Mouse (Mus musculus): ENCODE measurements around the gene Kazn.

Kazn gene

DNA sequence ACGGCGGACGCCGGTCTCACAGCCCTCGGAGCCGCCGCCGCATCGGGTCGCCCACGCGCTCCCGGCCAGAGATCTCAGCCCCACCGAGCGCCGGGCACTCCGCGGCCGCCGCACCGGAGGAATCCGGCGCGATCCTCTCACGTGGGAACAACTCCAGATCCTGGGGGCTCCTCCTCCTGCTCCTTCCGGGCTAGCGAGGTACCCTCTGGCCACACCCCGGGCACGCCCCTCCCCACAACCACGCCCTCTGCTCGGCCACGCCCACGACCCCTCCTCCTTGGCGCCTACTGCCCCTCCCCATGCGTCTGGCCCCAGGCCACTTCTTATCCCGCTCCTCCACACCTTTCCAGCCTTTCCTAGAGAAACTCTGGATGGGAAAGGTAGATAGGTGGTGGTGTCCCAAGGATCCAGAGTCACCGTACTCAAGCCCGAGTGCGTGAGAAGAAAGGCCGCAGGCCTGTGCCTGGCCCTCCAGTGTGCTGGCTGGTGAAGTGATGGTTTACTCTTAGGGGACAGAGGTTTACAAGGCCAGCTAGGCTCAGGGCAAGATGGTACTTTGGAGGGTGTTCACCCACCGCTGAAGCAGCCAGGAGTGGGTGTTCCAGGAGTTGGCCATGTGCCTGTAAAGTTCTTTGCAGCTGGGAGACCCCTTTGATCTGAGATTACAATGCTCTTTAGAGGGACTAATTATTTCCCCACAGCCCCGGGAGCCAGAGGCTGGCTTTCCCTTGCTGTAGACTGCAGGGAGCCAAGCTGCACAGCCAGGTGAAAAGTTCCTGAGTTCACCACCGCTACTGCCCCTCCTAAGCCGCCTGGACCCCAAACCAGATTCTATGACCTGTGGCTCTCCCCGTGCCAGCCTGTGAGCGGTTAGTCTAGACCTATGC lies at the start of gene Kazn:
Kazn (minus strand) TSS at position 162 of the 887 bp plus-strand sequence.
- DNase-seq, result peak; percentile 89 to 92

DNA sequence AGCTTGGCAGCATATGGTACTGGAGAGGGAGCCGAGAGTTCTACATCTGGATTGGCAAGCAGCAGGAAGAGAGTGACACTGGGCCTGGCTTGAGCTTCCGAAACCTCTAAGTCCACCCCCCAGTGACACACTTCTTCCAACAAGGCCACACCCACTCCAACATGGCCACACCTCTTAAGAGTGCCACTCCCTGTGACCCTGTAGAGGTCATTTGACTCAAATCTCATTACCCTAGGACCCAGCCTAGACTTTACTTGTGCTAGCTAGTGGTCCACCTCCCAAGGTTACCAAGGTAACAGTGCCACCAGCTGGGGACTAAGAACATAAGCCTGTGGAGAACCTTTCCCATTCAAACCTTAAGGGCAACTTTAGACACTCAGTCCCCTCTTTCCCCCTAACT lies 46.3 kb upstream of the Kazn start:
- no peak for DNase-seq

DNA sequence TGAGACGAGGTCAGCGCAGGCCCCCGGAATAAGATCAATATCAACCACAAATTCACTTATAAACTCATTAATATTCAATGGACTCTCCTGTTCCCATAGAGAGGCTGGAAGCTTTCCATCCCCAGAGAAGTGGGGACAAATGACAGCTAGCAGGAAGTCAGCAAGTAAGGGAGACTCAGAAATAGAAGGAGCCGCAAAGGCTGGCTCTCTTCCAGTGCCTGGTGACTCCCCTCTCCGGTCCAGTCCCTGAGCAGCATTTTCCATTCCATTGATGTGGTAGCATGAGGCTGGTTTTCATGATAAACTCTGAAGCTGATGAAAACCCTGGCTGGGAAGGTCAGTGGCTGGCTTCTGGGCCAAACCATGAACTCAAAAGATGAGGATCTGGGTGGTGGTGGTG lies 44.7 kb upstream of the Kazn start:
- DNase-seq, result peak; percentile 51 to 59

DNA sequence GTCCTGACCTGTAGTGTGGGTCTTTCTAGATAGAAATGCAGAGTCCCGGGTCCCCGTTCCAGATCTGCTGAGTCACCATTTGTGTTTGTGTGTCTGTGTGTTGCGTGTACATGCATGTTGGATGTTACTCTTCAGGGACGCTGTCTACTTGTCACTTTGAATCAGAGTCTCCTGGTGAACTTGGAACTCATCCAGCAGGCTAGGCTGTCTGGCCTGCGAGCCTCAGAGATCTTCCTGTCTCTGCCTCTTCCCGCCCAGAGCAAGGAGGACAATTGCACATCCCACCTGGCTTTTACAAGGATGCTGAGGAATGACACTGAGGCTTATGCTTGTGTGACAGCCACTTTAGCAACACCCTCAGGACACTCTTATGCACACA lies 39.0 kb upstream of the Kazn start:
- peak; percentile 72 to 76 for DNase-seq

DNA sequence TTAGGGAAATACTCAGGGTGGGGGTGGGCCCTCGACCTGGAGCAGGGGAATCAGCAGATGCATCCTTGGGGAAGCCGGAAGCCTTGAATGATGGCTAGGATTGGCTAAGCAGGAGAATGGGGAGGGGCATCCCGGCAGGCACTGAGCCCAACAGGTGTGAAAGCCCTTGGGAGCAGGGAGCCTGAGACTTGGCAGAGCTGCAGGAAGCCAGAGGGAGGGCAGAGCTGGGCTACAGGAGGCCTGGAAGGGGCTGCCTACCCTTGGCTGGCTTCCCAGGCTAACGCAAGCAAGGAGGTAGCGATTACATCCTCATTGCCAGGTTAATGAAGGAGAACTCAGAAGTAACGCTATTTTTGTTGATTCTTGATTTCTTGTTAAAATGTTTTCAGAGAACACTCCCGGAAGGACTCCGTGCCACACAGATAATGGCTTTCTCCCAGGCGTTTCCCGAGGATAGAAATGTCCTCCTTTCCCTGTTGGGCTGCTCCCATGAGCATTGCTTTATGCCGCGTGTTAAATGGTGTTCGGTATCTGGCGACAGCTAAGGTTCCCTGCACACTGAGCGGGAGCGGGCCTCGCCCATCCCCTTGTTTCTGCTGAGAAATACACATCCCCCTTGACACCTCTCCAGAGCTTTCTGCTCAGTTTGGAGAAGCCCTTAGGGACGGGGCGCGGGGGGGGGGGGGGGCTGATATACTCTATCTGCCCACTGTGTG lies 38.4 kb upstream of the Kazn start:
- DNase-seq, result peak; percentile 83 to 88

DNA sequence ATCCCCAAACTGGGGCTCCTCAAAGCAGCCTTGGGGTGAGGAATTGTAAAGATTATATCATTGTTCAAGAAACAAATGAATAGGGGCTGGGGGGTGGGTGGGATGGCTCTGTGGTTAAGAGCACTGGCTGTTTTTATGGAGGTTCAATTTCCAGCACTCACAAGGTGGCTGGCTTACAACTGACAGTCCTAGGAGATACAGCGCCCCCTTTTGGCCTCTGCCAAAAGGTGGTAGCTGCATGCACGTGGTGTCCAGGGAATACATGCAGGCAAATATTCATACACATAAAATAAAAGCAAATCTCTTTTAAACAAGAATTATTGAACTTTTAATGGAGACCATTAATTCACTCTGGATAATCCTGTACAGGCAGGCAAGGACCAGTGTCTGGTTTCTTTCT lies 36.0 kb upstream of the Kazn start:
- no peak for DNase-seq

DNA sequence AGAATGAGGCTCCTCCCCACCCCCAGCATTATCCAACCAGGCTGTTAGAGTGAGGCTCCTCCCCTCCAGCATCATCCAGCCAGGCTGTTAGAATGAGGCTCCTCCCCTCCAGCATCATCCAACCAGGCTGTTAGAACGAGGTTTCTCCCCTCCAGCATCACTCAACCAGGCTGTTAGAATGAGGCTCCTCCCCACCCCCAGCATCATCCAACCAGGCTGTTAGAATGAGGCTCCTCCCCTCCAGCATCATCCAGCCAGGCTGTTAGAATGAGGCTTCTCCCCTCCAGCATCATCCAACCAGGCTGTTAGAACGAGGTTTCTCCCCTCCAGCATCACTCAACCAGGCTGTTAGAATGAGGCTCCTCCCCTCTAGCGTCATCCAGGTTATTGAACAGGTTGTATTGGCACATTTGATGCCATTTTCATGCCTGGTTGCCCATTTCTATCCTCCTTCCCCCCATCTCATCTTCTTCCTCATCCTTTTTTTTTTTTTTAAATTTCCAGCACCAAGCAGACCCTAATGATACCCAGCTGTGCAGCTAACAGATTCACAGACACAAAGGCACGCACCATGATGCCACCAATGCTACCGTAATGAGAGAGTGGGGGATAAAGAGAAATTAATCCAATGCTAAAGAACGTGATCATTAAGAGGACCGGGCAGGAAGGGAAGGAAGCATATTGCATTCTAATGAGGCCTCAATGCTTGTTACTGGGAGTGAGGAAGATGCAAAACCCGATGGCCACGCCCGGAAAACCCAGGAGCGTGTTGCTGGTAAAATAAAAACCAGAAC lies 35.4 kb upstream of the Kazn start:
- DNase-seq, result no peak

DNA sequence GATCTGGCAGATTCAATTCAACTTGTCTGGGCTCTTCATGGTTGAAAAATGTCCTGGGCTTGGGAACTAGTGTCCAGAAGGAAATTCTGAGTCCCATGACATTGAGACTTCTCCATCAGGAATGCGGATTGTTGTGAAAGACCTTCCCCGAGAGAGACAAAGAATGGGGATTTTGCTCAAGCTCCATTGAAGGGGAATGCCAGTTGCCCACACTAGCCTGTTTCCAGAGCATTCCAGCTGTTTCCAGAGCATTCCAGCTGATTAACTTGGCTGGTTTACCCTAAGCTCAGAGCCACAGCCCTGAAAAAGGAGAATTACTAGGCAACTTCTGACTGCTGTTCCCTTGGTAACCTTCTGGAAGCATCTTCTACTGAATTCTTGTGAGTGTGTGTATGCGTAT lies 32.3 kb upstream of the Kazn start:
- DNase-seq, result no peak

DNA sequence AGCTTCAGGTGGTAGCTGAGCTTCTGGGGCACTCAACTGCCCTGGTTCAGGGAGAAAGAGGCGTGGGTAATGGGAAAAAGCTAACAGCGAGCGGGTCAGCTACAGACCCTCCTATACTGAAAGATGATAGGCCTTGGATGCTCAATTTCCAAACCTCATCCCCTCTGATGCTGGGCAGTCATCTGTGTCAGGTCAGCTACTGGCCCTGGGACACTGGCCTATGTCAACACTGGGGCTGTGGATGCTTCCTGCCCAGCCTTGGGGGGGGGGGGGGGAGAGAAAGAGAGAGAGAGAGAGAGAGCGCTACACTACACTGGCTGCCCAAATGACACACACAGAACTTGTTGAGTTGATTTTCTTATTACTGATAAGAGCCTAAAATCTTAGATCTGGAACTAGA lies 28.6 kb upstream of the Kazn start:
- no peak for DNase-seq

DNA sequence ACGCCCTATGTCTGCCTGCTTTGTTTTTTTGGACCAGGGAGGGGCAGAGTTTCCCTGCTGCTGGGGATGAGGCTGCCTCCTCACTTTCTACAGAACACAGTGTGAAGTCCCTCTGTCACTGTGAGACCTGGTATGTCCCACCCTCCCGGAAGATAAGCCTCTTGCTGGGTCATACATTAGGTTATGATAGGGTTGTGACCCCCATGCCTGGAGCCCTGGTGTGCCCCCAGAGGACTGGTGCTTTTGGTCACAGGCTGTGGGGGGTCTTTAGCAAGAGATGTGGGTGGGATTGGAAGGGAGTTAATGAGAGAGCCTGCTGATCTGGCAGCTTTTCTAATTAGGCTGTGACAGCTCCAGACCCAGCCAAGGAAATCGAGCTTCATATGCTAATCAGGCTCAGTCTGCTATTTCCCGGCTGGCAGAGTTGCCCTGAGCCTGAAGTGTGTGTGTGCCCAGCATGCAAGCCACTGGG lies 28.2 kb upstream of the Kazn start:
- DNase-seq, result peak; percentile 77 to 80

DNA sequence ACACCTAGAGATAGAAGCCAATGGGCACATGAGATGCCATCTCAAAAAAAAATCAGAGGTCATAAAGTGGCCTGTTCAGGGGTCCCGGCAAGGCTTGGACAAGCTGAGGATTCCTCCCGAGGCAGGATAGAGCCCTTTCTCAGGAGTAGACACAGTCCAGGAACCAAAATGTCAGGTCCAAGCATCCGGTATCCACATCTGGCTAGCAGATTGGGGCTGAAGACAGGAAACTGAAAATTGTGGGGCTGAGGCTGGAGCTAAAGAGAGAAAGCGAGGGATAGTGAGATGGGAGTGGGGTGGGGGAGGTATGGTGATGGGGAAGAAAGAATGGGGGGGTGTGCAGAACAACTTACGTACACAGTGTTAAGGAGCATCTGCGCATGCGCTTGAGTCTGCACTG lies 25.1 kb upstream of the Kazn start:
- no peak for DNase-seq

DNA sequence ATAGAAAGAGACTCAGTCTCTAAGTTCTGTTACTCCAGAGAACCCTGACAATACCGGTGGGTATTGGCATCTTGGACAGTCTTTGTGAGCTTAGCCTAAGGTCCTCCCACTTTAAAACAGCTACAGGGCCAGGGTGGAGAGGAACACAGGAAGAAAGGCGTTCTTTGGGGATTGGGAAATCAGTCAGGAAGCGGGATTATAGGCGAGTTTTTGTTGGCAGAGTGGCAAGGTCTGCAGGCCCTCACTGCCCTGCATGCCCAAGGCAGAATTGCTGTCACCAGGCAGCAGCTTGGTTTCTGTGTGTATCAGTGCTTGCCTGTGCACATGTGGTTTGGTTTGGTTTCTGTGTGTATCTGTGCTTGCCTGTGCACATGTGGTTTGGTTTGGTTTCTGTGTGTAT lies 22.5 kb upstream of the Kazn start:
- DNase-seq, result no peak

DNA sequence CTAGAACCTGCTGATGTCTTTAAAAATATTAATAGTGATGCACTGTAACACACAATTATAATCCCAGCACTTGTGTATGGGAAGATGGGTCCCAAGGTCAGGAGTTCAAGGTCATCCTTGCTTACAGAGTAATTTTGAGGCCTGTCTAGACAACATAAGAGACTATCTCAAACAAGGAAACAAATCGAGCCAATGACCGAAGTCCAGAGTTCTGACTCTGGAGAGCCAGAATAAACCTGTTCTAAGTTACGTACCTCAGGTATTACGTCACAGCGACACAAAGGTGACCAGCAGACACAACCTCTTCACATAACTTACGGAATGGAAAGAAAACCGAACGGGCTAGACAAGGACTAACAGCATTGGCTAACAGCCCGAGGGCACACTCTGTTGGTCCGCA lies 19.5 kb upstream of the Kazn start:
- DNase-seq, result no peak

DNA sequence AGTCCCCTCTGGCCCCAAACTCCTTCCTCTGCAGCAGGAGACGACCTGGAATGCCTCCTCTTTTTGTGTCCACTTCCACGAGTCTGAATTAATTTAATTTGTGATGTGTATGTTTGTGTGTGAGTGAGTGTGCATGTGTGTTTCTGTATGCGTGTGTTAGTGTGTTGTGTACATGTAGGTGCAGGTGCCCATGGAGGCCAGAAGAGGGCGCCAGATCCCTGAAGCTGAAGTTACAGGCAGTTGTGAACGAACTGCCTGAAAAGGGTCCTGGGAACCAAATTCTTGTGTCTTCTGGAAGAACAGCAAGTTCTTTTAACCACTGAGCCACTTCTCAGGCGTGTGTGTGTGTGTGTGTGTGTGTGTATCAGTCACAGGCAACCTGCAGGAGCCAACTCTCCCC lies 14.9 kb upstream of the Kazn start:
- DNase-seq, result peak; percentile 49 to 53

DNA sequence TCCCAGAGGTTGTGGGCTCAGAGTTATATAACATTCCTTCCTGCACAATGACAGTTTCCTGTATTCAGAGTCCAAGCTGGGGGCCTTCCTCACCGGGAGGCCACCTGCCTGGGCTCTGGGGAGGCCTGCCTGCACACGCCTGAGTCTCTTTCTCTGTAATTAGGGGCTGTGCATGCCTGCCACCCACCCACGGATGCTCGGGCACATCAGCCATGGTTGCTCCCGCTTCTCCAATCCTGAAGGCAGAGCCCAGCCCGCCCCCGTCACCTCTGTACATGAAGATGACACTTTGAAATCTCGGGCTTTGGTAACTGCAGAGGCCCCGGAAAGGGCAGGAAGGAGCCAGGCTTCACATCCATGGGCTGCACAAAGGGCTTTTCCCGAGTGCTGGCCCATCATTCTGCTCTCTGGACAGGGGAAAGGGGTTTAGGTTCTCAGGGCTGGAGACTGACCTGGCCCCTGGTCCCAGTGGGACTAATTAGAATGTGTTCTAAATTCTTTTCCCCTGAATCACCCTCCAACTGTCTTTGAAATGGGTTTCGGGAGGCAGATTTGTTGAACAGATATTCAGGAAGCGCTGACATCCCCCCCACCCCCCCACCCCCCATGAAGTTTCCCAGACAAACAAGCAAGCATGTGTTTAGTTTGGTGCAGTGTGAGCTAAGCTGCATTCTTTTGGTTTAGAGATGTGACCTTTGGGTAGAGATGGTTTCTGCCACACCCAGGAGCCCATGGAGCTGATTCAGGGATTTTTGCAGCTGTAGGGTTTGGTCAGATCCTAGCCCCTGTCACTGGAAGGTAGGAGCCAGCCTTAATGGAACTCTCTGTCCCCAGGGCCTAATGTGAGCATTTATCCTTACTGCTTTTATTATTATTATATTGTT lies 12.5 kb upstream of the Kazn start:
- no peak for DNase-seq

DNA sequence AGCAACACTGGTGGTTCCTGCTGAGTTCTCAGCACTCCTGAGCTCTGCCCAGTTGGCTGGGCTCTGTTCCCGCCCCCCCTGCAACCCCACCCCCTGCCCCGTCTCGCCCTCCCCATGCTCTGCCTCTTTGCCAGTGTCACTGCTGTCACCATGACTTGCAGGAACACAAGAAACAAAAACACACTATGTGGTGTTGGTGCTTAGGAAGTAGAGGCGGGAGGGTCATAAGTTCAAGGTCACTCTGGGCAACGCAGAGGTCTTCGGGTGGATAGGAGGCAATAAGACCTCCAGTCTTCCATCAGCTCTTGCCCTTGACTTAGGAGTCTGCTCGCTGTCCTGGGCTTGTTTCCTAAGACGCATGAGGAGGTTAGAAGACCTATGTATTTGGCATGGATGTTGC lies 10.9 kb upstream of the Kazn start:
- DNase-seq, result no peak

DNA sequence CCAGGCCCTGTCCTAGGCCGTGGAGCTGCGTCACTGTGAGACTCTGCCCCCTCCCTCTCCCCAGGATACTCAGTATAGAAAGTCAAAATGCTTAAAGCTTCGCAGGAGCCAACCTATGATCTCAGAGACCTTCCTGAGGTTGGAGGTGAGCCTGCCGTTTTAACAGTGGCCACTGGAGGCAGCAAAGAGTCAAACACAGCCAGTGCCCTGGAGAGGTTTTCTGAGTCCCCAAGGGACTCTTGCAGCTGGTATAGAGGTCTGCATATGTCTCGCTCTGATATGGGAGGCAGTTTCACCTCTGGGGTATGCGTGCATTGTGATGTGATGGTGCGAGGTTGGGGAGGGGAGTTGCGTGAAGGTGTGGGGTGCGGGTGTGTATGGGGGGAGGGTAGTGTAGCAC lies 10.2 kb upstream of the Kazn start:
- peak; percentile 69 to 77 for DNase-seq

DNA sequence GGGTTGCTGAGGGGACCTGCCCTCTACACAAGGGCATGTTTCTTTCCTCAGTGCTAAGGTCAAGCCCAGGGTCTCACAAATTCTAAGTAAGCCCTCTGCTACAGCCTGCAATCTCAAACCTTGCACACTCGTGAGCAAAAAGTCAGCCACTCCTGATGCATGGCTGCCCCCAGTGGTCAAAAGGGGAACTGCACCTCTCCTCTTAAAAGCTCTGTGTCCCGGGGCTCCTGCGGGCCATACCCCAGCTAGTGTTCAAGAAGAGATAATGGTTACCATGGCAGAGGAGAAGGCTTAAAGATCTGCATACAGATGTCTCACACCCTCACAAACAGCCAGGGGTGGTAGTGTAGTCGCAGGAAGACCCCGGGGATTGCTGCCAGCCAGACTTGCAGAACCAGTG lies 9.2 kb upstream of the Kazn start:
- peak; percentile 91 to 96 for DNase-seq

DNA sequence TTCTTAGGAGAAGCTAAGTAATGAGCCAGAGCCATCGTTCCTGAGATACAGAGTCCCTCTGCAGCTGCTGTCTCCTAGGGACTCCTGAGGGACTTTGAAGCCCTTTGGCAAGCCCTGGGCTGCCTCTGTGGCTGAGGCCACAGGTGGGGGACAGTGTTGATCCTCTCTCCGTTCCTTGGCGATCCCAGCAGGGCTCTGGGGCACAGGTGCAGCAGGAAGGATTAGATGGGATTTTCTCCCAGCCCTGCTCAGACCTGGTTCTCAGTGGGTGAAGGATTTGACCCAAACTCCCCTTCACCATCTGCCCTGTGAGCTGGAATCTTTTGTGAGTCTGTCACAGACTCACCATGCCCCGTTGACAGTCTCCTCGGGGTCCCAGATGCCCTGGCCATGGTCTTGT lies 7.5 kb upstream of the Kazn start:
- DNase-seq, result peak in 1 of 2 experiments; percentile 59

DNA sequence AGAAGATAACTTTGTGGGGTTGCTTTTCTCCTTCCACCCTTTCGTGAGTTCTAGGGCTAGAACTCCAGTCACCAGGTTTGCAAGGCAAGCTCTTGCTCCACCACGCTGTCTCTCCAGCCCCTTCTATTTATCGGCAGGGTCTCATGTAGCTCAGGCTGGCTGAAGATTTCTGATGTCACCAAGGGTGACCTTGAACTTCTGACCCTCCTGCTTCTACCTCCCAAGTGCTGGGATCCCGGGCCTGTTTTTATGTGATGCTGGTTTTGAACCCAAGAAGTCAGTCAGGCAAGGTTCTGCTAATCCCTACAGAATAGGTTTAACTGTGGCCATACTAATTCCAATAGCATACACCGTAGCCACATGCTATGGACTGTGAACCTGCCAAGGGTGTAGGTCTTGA lies 5.4 kb upstream of the Kazn start:
- DNase-seq, result no peak

DNA sequence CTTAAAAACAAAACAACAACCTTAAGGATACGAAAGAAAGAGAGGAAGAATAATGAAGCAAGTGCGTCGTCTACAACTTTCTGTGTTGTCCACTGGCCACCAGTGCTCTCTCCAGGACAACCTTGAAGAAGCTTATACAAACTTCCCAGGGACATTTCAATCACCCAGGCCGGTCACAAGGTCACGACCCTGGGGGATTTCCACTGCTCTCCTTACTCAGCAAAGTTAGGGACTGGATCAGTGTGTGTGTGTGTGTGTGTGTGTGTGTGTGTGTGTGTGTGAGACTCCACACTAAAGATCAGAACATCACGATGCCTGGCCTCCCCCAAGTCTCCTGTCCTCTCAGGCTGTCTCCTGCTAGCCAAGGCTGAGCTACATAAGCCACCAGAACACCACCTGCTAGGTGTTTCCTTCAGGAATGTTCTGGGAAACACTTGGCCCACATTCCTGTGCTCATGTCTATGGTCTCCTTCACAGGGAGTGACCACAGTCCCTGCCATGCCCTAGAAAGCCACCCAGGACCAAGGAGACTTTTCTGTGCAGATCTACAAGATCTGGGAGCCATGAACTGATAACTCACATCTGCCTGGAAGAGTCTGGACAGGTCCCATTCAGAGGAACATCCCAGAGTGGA lies 3.7 kb upstream of the Kazn start:
- DNase-seq, result no peak

DNA sequence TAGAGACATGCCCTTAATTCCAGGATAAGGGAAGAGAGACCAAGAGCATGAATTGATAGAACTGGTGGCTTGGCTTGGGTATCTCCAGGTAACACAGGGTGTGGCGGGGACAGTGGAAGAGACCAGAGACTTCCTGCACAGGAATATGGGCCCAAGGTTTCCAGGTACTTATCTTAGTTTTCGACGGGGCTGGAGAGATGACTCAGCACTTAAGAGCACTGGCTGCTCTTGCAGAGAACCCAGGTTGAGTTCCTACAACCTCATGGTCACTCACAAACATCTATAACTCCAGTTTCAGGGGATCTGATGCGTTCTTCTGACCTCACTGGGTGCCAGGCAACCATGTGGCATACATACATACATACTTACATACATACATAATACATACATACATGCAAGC lies 3.0 kb upstream of the Kazn start:
- no peak for DNase-seq
